Mouse (Mus musculus) embryonic facial prominence, embryonic 10.5 days (tissue): Measurements from ENCODE around the gene St6galnac4. TPM values are rescaled to one million over a fixed set of nuclear protein-coding genes. Genes with fewer than 3 reads are reported as not detected.

Source experiments
- DNase-seq: peaks from one replicate; pipeline ENCODE4 v3.0.0-alpha.2; 2017; ENCODE audit warnings: low spot score
- H3K27ac ChIP-seq: fragments of 300-500 bp; sonication (generic); replicated peaks from 2 replicates; pipeline ENCODE4 v1.5.1; 2016; ENCODE audit warnings: mild to moderate bottlenecking
- H3K27me3 ChIP-seq: fragments of 300-500 bp; sonication (generic); replicated peaks from 2 replicates; pipeline ENCODE4 v1.6.1; 2016; ENCODE audit warnings: low read depth, mild to moderate bottlenecking; ENCODE audit not compliant: poor library complexity, severe bottlenecking
- H3K36me3 ChIP-seq: fragments of 300-500 bp; sonication (generic); replicated peaks from 2 replicates; pipeline ENCODE4 v1.6.1; 2016; ENCODE audit warnings: mild to moderate bottlenecking, moderate library complexity
- H3K4me1 ChIP-seq: fragments of 300-500 bp; sonication (generic); 2 replicates; pipeline ENCODE4 v1.6.1; 2016
- H3K4me3 ChIP-seq: fragments of 300-500 bp; sonication (generic); 2 replicates; pipeline ENCODE4 v1.5.1; 2016; ENCODE audit warnings: mild to moderate bottlenecking, moderate library complexity
- H3K9me3 ChIP-seq: fragments of 300-500 bp; sonication (generic); 2 replicates; pipeline ENCODE4 v1.6.1; 2016; ENCODE audit warnings: mild to moderate bottlenecking
- WGBS: fragments of 180-500 bp; shearing (Covaris S2); methylation state at CpG from one replicate; pipeline ENCODE4 v1.1.7; 2016; 5-methylcytosine and 5-hydroxymethylcytosine counted together
- polyA plus RNA-seq: library from polyadenylated mRNA; unstranded; fragments of >200 nt; fragmentation: Nextera tagmentation; extraction: Ambion mirVana; gene quantifications from 2 replicates; pipeline ENCODE4 v1.2.1, GENCODE M21; 2016

St6galnac4 gene
- polyA plus RNA-seq, 1 experiment from 2014 or later, result 26.4 TPM

DNA sequence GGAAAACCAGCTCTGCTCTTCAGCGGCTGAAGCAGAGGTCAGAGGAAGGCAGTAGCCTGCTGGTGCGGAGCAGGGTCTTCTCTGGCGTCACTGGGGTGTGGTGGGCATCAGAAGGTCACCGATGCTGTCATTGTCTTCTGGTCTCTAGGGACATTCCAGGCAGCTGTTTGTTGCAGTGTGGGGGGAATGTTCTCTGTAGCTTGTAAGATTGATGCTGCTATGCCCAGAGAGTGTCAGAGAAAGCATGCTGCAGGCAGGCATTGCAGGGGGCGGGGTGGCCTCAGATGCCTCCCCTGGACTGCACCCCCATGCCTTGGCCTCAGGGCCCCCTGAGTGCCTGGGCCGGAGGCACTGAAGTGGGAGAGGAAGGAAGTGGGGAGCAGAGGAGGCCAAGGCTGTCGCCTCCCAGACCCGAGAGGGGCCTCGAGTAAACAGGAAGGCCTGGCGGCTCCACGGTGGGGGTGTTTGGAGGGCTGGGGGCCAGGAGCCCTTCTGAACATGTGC lies 50.9 kb downstream of the St6galnac4 start:
- Histone ChIP-seq H3K4me3 (no peak overlapping the region), H3K9me3 (no peaks in the 10 kb centered on the region), H3K4me1 (peaks cover 47% of the 10 kb centered on the region), H3K36me3 (no peaks in the 10 kb centered on the region; the same call in 1 of the 2 replicates), H3K27ac (peak overlapping the region; percentile 83), H3K27me3 (no peaks in the 10 kb centered on the region)
- DNase-seq, result peak; percentile 53
- WGBS, result 26% methylated on average over 11 of the region's 11 CpGs

DNA sequence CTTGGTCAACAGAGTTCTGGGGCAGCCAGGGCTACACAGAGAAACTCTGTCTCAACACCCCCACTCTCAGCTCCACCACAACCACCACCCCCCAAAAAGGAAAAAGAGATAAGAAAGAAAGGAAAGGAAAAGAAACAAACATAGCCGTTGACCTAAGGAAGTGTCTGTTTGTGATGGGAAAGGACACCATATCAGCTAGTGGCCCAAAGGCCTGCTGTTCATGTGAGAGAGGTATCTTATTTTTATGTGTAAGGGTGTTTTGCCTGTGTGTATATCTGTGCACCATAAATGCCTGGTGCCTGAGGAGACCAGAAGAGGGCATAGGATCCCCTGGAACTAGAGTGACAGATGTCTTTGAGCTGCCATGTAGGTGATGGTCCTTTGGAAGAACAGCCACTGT lies 52.7 kb downstream of the St6galnac4 start:
- H3K4me3 ChIP-seq, result no peak overlapping the region
- 78% methylated on average over 1 of the region's 1 CpGs for WGBS

DNA sequence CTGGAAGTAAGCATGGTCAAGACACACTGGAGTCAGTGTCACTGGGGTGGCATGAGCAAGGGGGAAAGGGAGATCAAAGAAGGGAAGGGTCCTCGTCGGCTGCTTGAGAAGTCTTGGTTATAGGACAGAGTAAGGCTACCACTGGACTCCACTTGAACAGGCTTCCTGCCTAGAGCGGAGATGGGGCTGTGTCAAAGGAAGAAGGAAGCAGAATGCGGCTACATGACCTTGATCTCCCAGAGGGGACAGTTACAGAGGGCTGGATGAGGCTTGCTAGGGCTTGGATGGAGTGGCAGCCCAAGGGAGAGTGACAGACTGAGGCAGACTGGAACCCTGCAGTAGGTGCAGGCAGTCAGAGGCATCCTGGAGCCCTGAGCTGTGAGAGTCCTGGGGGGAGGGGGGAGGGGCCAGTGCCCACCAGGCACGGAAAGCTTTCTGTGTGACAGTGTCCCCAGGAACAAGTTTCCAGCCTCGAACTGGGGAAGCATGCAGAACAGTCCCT lies 53.7 kb downstream of the St6galnac4 start:
- H3K27me3 ChIP-seq, result no peaks in the 10 kb centered on the region
- peak overlapping the region; percentile 65 for H3K27ac ChIP-seq
- WGBS, result 62% methylated on average over 6 of the region's 6 CpGs

More for the DNA sequence above, 52.7 kb downstream of the St6galnac4 start:
- no peaks in the 10 kb centered on the region for H3K9me3 ChIP-seq
- H3K27me3 ChIP-seq, result no peaks in the 10 kb centered on the region
- no peak for DNase-seq
- peaks cover 44% of the 10 kb centered on the region for H3K4me1 ChIP-seq
- no peak overlapping the region for H3K27ac ChIP-seq
- no peaks in the 10 kb centered on the region for H3K36me3 ChIP-seq

DNA sequence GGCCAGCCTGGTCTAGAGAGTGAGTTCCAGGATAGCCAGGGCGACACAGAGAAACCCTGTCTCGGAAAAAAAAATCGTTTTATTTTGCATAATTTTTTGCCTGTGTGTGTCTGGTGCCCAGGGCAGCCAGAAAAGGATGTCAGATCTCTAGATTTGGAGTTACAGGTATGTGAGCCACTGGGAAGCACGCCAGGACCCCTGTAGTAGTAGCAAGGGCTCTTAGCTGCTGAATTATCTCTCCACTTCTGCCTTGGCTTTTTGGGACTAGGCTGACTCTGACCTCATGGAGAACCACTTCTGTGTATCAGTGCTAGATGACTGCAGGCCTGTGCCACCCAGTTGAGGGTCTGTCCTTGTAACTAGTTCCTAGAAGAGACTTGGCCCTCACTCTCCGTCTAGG lies 54.9 kb downstream of the St6galnac4 start:
- 82% methylated on average over 5 of the region's 5 CpGs for WGBS
- peaks cover 55% of the 10 kb centered on the region for H3K4me1 ChIP-seq
- H3K27ac ChIP-seq, result no peak overlapping the region
- no peaks in the 10 kb centered on the region for H3K9me3 ChIP-seq
- H3K36me3 ChIP-seq, result no peaks in the 10 kb centered on the region
- H3K4me3 ChIP-seq, result no peak overlapping the region
- H3K27me3 ChIP-seq, result no peaks in the 10 kb centered on the region
- DNase-seq, result no peak

More for the DNA sequence above, 53.7 kb downstream of the St6galnac4 start:
- no peaks in the 10 kb centered on the region for H3K36me3 ChIP-seq
- peaks cover 49% of the 10 kb centered on the region for H3K4me1 ChIP-seq
- H3K4me3 ChIP-seq, result no peak overlapping the region
- no peak for DNase-seq
- H3K9me3 ChIP-seq, result no peaks in the 10 kb centered on the region

DNA sequence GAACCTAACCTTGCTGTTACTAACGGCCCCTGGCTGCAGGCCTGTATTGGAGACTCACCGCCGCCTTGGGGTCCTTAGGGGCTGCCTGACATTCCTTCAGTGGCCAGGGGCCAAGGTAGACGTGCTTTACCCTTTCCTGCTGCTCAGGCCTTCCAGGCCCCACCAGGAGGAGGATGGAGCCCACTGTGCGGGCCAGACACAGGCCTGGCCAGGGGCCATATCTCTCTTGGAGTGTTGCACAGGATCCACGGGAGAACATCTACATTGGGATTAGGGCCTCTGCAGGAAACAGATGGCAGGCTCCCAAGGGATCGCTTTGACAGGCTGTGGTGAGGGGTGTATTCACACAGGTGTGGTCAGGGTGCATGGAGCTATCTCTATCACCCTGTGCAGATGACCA lies 55.9 kb downstream of the St6galnac4 start:
- Histone ChIP-seq H3K27me3 (no peaks in the 10 kb centered on the region), H3K4me1 (peaks cover 49% of the 10 kb centered on the region), H3K4me3 (no peak overlapping the region), H3K27ac (peak overlapping the region; percentile 59), H3K36me3 (no peaks in the 10 kb centered on the region), H3K9me3 (no peaks in the 10 kb centered on the region)
- DNase-seq, result no peak
- 74% methylated on average over 7 of the region's 7 CpGs for WGBS

DNA sequence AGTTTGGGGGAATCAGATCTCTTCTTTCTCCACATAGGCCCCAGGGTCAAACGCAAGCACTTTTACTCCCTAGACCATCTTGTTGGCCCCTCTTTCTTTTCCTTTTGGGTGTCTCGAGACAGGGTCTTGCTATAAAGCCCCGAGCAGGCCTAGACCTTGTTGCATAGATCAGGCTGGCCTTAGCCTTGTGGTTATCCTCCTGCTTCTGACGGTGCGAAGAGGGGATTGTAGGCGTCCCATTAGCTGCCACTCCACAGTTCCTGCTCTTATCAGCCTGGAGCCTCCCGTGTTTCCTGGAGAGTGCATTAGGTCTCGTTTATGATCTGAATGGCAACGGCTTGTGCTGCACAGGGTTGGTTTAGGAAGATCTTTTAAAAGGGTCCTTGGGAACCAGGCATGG lies 57.2 kb downstream of the St6galnac4 start:
- Histone ChIP-seq H3K9me3 (no peaks in the 10 kb centered on the region), H3K27ac (no peak overlapping the region), H3K27me3 (no peaks in the 10 kb centered on the region), H3K4me3 (no peak overlapping the region), H3K36me3 (no peaks in the 10 kb centered on the region), H3K4me1 (peaks cover 44% of the 10 kb centered on the region)
- no peak for DNase-seq
- 84% methylated on average over 9 of the region's 9 CpGs for WGBS

DNA sequence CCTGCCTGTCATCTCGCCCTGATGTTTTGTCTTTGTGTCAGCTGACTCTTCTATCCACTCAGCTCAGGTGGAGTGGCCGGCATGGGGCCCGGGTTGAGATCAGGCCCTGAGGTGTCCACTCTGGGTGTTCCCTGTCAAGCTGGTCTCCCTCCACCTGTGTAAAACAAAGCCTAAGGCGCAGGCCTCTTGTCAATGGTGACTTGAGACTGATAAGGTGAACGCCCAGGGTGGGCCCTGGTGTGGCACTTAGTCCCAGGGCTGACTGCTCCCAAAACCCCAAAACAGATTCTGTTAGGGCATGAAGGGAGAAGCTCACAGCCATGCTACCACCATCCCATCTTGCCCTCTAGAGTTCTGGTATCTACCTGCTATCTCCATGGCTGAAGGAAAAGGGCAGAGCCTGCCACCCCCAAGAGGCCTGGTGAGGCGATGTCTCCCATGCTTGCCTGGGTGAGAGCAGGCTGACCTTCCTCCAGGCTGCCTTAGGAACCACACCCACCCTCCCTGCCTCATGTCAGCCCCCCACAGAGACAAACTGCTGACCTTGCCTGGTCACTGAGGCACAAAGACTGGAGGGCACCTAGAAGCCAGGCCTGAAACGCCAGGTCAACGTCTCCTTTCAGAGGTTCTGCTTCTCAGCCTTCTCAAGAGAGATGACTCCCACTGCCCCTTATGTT lies 58.0 kb downstream of the St6galnac4 start:
- H3K27ac ChIP-seq, result 0 out of 2 replicates have a peak overlapping the region, but pooled peaks have one; percentile 85
- no peaks in the 10 kb centered on the region for H3K9me3 ChIP-seq
- 86% methylated on average over 8 of the region's 8 CpGs for WGBS

DNA sequence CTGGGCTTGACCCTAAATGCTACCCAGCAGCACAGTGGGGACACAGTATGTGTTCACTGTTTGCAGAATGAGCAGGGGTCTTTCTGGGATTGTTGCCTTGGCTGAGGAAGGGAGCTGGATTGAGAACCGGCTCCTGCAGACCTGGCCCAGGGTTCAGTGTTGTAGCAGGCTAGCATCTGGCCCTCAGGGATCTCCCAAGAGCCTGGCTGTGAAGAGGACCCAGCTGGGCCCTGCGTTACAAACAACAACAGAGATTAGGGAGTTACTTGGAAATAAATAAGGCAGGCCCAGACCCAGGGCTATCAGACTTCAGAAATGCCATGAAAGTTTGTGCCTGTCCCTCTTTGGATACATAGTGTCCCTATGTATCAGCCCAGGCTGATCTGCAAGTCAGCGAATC lies 58.8 kb downstream of the St6galnac4 start:
- whole genome bisulfite sequencing, result 71% methylated on average over 3 of the region's 3 CpGs

More for the DNA sequence above, 58.0 kb downstream of the St6galnac4 start:
- H3K36me3 ChIP-seq, result no peaks in the 10 kb centered on the region
- H3K4me1 ChIP-seq, result peaks cover 44% of the 10 kb centered on the region
- H3K27me3 ChIP-seq, result no peaks in the 10 kb centered on the region
- DNase-seq, result no peak
- H3K4me3 ChIP-seq, result no peak overlapping the region

DNA sequence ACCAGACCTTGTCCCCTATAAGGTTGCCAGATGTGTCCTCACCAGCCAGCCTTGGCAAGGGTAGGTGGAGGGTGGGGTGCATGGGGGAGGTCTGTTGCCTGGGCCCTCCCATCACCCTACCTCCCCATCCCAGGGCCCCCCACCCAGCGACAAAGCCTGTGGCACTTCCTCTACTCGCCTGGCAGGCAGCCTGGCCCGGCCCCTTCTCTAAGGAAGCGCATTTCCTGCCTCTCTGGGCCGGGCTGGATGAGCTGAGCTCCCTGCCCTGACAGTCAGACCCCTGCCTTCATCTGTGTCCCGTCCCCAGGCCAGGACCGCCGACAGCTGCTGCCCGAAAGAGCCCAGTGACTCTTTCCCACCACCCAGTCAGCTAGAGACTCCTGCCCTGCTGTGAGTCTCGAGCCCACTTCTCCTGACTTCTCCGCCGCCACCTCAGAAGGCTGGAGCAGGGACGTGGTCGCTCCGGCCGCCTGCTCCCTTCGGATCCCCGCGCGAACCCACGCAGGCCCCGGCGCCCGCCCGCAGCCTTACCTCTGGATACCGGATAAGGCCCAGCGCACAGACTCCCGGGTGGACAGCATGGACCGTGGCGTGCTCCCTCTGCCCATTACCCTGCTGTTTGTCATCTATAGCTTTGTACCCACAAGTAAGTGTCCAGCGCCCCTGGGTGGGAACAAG lies 59.6 kb downstream of the St6galnac4 start, which contains the start of gene Eng:
TSS of gene Eng (plus strand) at position 217 of the 678 bp plus-strand sequence.
- Histone ChIP-seq H3K4me3 (peak within 1 kb of the TSS; percentile 46), H3K4me1 (peaks cover 45% of the 10 kb centered on the region), H3K27ac (peak within 1 kb of the TSS; percentile 85), H3K27me3 (no peaks in the 10 kb centered on the region), H3K36me3 (no peaks in the 10 kb centered on the region), H3K9me3 (no peaks in the 10 kb centered on the region)
- WGBS, result 55% methylated on average over 31 of the region's 31 CpGs
- no peak for DNase-seq

More for the DNA sequence above, 58.8 kb downstream of the St6galnac4 start:
- H3K4me3 ChIP-seq, result no peak overlapping the region
- no peaks in the 10 kb centered on the region for H3K9me3 ChIP-seq
- peaks cover 41% of the 10 kb centered on the region for H3K4me1 ChIP-seq
- DNase-seq, result no peak
- H3K27me3 ChIP-seq, result no peaks in the 10 kb centered on the region
- no peaks in the 10 kb centered on the region for H3K36me3 ChIP-seq
- peak overlapping the region; percentile 85 for H3K27ac ChIP-seq

DNA sequence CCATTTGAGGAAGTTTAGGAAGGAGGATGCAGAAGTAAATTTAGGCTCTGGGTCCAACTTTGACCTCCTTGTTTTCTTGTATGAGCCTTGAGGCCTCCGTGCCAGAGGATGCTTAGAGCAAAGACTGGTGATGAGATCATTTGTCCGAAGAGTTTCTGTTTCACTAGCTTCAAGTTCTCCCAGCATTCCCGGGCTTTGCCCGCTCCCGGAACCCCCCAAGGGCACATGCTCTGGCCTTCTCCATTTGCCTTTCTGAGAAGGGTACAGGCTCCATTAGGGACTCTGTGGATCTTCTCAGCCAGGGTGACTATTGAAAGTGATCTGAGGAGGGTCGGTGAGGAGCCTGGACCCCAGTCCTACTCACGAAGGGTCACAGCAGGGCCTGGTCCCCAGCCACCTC lies 60.5 kb downstream of the St6galnac4 start:
- H3K9me3 ChIP-seq, result no peaks in the 10 kb centered on the region
- H3K27me3 ChIP-seq, result no peaks in the 10 kb centered on the region
- H3K27ac ChIP-seq, result peak overlapping the region; percentile 66
- 90% methylated on average over 7 of the region's 7 CpGs for WGBS
- H3K4me1 ChIP-seq, result peaks cover 44% of the 10 kb centered on the region
- no peaks in the 10 kb centered on the region for H3K36me3 ChIP-seq
- H3K4me3 ChIP-seq, result peak overlapping the region; percentile 46
- DNase-seq, result no peak
